Mouse (Mus musculus) fibroblast of lung, adult 2 months (primary cell): ENCODE data around the gene Fbxo11.
"Not testable (repeated sequence)": the region's sequence is repeated elsewhere in the genome, so short reads cannot be mapped to it uniquely, and the experiment has no call there.

Experiments used
- DNase-seq: peaks from one replicate; pipeline ENCODE4 v3.0.0-alpha.2; 2011; ENCODE audit warnings: low read depth

Fbxo11 gene

GRCm38 (mm10) chr17:88067202-88067901 is 2.3 kb upstream of the Fbxo11 start:
- DNase-seq = no peak

DNA sequence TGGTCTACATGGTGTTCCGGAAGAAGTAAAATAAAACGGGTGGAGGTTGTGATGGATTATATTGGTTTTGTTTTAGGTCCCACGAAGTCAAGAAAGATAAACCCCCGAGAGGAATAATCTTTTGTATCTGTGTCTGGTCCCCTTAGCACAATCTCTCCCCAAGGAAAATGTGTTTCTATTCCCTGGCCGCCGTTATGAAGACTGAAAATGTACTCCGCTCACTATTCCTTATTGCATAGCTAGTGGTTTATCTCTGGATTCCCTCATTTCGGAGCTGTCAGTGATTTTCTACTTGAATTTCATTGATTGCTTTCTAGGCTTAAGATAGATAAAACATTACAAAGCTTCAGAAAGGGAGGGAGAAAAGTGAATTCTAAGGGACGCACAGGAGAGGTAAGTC is 1.7 kb upstream of the Fbxo11 start:
- no peak for DNase-seq

DNA sequence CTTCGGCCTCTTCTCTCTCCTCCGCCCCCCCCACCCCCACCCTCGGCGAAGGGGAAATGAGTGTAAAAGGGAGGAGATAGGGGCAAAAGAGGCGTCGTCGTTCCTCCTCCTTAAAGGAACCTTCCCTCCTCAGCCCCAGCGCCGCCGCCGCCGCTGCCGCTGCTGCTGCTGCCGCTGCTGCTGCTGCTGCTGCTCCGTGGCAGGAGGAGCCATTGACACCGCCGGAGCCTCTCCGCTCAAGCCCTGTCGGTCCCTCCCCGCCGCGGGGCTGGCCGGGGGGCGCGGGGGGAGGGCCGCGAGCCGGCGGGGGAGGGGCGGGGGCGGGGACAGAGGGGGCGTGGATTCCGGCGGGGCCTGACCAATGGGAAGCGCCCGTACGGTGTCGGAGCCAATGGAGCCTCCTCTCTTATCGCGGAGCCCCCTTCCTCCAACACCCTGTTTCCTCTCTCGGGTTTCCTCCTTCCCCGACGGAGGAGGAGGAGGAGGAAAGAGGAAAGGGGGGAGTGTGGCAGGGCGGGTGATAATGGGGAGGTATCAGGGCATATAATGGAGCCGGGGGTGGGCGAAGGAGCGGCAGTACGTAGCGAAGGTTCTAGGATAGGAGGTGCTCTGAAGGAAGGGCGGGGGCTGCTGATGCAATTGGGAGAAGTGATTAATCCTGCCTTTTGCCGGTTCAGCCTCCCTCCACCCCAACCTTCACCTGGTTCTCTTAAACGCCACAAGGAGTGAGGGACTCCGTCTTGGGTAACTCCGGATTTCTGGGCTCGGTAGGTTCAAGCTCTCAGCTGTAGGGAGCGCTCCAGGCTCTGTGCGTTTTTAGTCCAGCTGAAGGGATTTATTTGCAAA is 933 bp upstream of the Fbxo11 start:
- DNase-seq = peak; percentile 96

DNA sequence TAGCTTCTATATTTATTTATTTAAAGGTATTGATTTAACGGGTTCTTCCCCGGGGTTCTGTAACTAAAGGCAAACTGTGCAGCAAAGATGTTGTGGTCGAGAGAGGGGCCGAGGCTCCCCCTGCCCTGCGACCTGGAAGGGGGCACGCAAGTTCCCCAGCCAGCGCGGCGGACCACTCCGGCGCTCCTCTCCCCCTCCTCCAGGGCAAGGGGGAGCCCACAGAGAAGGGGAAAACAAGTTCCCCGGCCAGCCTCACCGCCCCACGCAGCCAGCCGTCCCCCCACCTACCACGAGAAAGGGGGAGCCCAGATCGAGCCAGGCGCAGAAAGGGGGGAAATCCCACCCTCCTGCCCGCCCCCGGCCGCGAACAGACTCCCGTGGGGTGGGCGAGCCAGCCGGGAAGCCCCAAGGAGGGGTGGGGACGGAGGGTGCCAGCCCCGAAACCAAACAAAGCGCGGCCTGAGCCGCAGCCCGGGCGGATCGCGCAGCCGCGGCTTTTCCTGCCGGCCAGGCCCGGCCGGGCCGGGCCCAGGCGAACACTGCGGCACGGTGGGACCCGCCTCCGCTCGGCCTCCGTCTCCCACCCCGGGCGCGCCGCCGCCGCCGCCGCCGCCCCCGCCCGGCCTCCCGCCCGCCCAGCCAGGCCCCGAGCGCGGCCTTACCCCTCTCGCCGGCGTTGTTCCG is 602 bp downstream of the Fbxo11 start:
- no peak for DNase-seq

DNA sequence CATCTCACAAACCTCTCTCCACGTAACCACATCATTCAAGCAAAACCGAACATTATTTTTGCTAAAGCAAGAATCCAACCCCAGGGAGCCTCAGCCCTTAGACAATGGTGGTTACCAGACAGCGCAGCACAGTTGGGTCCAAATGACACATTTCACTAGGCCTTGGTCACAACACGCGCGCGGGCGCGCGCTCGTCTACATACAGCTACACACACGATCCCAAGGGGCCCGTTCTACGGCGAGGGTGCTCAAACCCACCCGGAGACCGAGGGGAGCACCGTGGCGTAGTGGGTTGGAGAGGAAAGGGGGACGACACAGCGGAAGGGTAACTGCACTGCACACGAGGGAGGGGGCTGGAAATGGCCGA is 1.1 kb downstream of the Fbxo11 start:
- DNase-seq = no peak

GRCm38 (mm10) chr17:88062860-88063580 is 2.1 kb downstream of the Fbxo11 start:
- no peak for DNase-seq

DNA sequence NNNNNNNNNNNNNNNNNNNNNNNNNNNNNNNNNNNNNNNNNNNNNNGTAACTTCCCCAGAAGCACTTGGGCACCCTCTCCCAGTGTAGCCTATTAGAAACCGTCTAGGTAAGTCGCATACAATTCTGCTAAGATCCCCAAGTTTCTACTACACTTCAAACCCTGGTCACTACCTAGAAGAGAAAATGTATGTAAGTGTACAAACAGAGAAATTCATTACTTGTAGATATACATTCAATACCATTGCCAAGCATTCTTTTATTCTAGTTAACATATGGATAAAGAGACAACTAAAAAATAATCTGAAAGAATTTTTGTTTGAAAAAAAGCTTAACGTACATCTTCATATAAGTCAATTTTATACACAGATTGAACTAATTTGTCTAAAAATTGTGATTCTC is 3.1 kb downstream of the Fbxo11 start:
- DNase-seq = no peak

DNA sequence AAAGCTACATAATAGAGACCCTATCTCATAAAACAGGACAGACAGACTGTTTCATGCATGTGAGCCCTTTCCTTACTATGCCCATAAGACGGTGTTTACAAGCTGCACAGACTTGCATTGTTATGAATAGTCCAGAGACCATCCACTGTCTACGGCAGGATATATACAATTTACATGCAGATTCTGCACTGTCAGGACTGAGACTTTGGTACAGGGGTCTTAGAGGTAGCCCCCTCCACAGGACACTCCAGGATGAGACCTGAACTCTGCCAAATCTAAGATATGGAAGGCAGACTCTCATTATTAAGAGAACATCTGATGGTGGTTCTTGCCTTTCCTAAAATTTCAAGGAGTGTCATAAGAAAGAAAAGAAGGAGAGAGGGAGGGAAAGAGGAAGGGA is 6.8 kb downstream of the Fbxo11 start:
- no peak for DNase-seq

GRCm38 (mm10) chr17:88057846-88058245 is 7.2 kb downstream of the Fbxo11 start:
- no peak for DNase-seq

GRCm38 (mm10) chr17:88051679-88052078 is 13.4 kb downstream of the Fbxo11 start:
- DNase-seq = no peak

- no peak for DNase-seq
Measured at GRCm38 (mm10) chr17:88050892-88051291, 14.2 kb downstream of the Fbxo11 start.

GRCm38 (mm10) chr17:88050318-88050717 is 14.8 kb downstream of the Fbxo11 start:
- no peak for DNase-seq

DNA sequence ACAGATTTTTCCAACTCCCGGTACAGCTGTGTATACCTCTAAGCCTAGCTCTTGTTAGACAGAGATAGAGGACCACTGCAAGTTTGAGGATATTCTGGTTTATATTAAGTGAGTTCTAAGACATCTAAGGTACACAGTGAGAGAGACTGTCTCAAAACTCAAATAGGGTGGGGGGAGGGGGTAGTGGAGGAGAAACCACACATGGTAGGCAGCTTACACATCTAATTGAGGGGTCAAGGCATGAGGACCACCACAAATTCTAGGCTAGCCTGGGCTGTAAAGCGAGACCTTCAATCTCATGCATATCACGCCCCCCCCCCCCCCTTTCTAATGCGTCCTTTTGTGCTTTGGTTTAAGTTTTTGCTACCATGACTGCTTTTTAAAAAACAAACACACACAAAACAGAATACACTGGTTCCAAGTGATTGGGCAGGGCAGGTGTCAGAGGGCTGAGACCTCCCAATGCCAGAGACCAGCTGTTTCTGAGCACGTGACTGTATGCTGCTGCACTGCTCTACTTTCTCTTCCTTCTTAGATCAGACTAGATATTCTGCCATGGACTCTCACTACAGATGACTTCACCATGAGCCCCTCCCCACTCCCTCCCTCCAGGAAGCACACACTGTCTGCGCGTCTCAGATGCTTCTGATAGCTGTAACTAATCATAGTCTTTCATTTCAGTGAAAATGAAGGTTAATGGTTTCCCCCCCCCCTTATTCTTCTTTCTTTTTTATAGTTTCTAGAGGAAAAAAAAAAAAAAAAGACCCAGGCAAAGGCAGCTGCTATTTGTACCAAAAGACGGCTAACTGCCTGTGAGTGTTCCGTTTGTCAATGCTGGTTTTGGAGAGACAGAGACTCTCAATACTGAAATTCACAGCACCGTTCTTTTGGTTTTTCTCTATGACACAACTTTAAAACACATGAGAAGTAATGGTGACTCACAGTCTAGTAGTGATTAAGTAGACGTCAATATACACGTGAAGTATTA is 22.7 kb downstream of the Fbxo11 start:
- no peak for DNase-seq

GRCm38 (mm10) chr17:88040810-88041209 is 24.3 kb downstream of the Fbxo11 start:
- no peak for DNase-seq

- DNase-seq = no peak
Measured at GRCm38 (mm10) chr17:88034418-88034817, 30.7 kb downstream of the Fbxo11 start.

DNA sequence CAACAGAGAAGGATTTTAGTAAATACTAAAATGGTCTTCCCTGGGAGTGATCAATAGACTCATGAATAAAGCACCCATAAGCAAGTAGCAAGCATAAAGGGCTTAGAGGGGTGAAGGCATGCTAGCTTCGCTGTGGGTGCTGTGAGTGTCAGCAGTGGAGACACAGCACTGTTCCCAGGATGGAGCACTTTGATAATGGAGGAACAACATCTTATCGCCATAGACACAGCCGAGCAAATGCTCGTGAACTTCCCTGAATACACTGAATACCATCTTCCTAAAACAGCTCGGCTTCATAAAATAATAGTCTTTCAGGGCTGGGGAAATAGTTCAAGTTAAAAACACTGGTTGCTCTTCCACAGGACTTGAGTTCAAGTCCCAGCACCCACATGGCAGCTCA is 33.3 kb downstream of the Fbxo11 start:
- DNase-seq = no peak

DNA sequence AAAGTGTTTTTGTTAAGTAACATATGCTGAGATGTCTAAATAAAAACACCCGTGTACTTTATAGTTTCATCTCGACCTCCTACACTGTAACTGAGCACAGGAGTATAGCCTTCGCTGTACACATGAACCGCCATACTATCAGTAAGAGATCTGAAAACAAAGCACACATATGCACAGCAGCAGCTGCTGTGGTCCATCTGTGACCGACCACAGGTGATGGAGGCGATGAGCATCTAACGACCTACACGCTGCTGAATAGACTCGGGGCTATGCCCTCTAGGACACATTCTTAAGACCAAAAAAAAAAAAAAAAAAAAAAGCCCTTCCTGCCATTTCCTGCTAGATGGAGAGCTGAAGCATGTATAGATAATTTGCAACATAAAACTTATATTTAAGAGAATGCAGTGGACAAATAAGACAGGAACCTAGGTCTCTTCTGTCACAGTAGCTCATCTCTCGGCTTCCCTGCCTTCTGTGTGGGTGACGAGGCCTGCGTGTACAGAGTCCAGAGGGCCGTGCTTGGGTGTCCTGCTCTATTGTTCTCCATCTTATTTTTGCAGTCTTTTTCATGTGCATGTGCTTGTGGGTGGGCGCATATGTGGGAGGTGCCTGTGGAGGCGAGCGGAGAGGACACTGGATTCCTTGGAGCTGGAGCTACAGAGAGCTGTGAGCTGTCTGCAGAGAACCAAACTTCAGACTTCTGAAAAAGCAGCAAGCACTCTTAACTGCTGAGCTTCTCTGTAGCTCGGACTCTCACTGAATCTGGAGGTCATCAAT is 35.7 kb downstream of the Fbxo11 start:
- DNase-seq = no peak

DNA sequence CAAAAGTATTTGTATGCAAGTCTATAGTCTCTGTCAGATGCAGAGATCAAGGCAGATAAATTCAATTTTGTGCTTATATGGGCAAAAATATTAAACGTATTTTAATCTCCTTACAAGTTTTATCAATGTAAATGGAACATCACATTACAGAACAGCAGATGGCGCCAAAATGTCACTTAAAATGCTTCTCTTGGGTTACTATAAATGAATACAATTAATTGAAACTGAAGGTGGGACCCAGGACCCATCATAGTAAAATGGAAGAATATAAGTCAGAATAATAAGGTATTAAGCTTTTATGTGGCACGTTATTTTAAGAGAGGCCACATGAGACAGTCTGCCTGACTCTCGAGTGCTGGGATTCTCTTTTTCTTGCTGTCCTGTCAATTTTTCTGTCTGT is 39.9 kb downstream of the Fbxo11 start:
- peak; percentile 40 for DNase-seq

DNA sequence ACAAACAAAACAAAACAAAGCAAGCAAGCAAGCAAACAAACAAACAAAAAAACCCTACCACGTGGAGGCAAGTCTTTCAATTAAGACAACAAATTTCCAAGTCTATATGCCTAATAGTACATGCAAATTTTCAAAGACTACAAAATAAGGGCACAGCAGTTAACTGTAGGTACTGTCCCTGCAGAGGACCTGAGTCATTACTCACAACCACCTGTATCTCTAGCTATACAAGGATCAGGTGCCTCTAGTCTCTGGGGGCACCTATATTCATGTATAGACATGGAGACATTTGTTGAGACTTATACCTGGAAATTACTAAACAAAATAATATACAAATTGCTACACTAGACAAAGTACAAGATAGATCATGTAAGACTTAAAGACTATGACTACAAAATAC is 41.2 kb downstream of the Fbxo11 start:
- DNase-seq = no peak

- not testable (repeated sequence) for DNase-seq
Measured at GRCm38 (mm10) chr17:88016027-88016426, 49.1 kb downstream of the Fbxo11 start.
